Mouse (Mus musculus) midbrain, postnatal 0 days (tissue): ENCODE results near the gene Rabac1. TPM values are rescaled to one million over a fixed set of nuclear protein-coding genes. Genes with fewer than 3 reads are reported as not detected.

Experiments used
- ATAC-seq: fragments of 200-750 bp; cut with Nextera tagmentation; 2 replicates; pipeline ENCODE4 v1.8.0; 2017; ENCODE audit warnings: moderate number of reproducible peaks, mild to moderate bottlenecking, moderate TSS enrichment, moderate library complexity; ENCODE audit not compliant: low FRiP score
- DNase-seq: peaks from one replicate; pipeline ENCODE4 v3.0.0-alpha.2; 2015; ENCODE audit warnings: low spot score
- H3K27ac ChIP-seq: fragments of 300-500 bp; sonication (generic); 2 replicates; pipeline ENCODE4 v1.5.1; 2014; ENCODE audit warnings: low read depth, mild to moderate bottlenecking, low read length, mixed read lengths
- H3K27me3 ChIP-seq: fragments of 300-500 bp; sonication (generic); 2 replicates; pipeline ENCODE4 v1.6.1; 2014; ENCODE audit warnings: low read length, control low read depth, mixed read lengths; ENCODE audit not compliant: insufficient read depth
- H3K36me3 ChIP-seq: fragments of 300-500 bp; sonication (generic); 2 replicates; pipeline ENCODE4 v1.6.1; 2014; ENCODE audit warnings: low read length, control low read depth, mixed read lengths; ENCODE audit not compliant: insufficient read depth
- H3K4me1 ChIP-seq: fragments of 300-500 bp; sonication (generic); 2 replicates; pipeline ENCODE4 v1.6.1; 2014; ENCODE audit warnings: mild to moderate bottlenecking, control low read depth, antibody characterized with exemption, low read length, mixed read lengths; ENCODE audit not compliant: insufficient read depth
- H3K4me2 ChIP-seq: fragments of 300-500 bp; sonication (generic); 2 replicates; pipeline ENCODE4 v1.6.1; 2014; ENCODE audit warnings: low read depth, mild to moderate bottlenecking, low read length, mixed read lengths; ENCODE audit not compliant: poor library complexity, severe bottlenecking
- H3K4me3 ChIP-seq: fragments of 300-500 bp; sonication (generic); 2 replicates; pipeline ENCODE4 v1.5.1; 2014; ENCODE audit warnings: low read depth, mild to moderate bottlenecking, low read length, moderate library complexity
- H3K9ac ChIP-seq: fragments of 300-500 bp; sonication (generic); replicated peaks from 2 replicates; pipeline ENCODE4 v1.6.1; 2014; ENCODE audit warnings: mild to moderate bottlenecking, low read length, moderate library complexity, mixed read lengths; ENCODE audit not compliant: poor library complexity, severe bottlenecking
- H3K9me3 ChIP-seq: fragments of 300-500 bp; sonication (generic); 2 replicates; pipeline ENCODE4 v1.6.1; 2016; ENCODE audit warnings: low read length, control low read depth
- CTCF ChIP-seq: IDR thresholded peaks from 2 replicates; pipeline ENCODE4 v1.5.1; 2016; ENCODE audit warnings: antibody characterized with exemption, mild to moderate bottlenecking
- WGBS: fragments of 180-500 bp; shearing (Covaris S2); extraction: QIAGEN DNeasy Blood & Tissue Kit; methylation state at CpG from one replicate; pipeline ENCODE4 v1.1.7; 2014; 5-methylcytosine and 5-hydroxymethylcytosine counted together
- polyA plus RNA-seq: library from polyadenylated mRNA; unstranded; fragments of >200 nt; fragmentation: Nextera tagmentation; extraction: Ambion mirVana; gene quantifications from 2 replicates; pipeline ENCODE4 v1.2.1, GENCODE M21; 2015
- total RNA-seq: library from RNA; depleted of rRNA; stranded (reverse); fragments of >200 nt; gene quantifications from 2 replicates; pipeline ENCODE4 v1.2.3, GENCODE M21; 2014

Rabac1 gene
- total and polyA plus RNA-seq, 2 experiments from 2014 or later = 466 to 704 TPM

DNA sequence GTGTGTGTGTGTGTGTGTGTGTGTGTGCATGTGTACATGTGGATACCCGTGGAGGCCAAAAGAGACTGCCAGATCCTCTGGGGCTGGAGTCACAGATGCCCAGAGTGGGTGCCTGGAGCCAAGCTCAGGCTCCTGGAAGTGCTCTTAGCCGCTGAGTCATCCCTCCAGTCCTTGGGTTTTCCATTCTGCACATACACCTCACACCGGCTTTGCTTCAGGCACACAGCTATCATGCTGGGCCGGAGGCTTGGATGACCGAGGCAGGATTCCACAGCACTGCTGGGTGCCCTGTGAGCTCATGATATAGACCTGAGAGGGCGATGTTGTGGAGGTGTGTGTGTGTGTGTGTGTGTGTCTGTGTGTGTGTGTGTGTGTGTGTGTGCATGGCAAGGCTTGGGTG lies 4.1 kb downstream of the Rabac1 start:
- Histone ChIP-seq H3K9ac (no peak overlapping the region), H3K4me1 (0 out of 2 replicates have a peak, but pooled peaks cover 2% of the 10 kb centered on the region), H3K27ac (no peak overlapping the region), H3K4me3 (no peak overlapping the region), H3K27me3 (no peaks in the 10 kb centered on the region), H3K9me3 (no peaks in the 10 kb centered on the region), H3K36me3 (peaks cover 11% of the 10 kb centered on the region; the same call in 1 of the 2 replicates), H3K4me2 (no peak overlapping the region)
- DNase-seq (no peak), ATAC-seq (no peak)
- 83% methylated on average over 6 of the region's 6 CpGs for WGBS
- TF ChIP-seq CTCF = no peak

DNA sequence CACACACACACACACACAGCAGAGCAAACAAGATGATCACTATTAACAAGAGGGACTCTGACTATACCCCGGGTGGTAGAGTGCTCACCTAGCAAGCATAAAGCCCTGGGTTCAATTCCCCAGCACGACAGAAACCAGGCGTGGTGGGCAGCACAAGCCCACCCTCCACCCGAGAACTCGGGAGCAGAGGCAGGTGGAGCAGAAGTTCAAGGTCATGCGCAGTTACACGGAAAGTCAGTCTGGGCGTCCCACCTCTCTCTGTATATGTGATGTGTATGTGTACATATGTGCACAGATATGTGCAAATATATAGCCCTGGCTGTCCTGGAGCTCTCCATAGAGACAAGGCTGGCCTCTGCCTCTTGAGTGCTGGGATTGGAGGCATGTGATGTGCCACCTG lies 4.6 kb downstream of the Rabac1 start:
- Histone ChIP-seq H3K9me3 (no peaks in the 10 kb centered on the region), H3K27me3 (no peaks in the 10 kb centered on the region), H3K9ac (no peak overlapping the region), H3K4me3 (no peak overlapping the region), H3K27ac (no peak overlapping the region), H3K4me2 (no peak overlapping the region), H3K4me1 (0 out of 2 replicates have a peak, but pooled peaks cover 2% of the 10 kb centered on the region), H3K36me3 (peaks cover 11% of the 10 kb centered on the region; the same call in 1 of the 2 replicates)
- WGBS = 87% methylated on average over 8 of the region's 8 CpGs
- ATAC-seq = no peak
- no peak for TF ChIP-seq CTCF
- DNase-seq = no peak

DNA sequence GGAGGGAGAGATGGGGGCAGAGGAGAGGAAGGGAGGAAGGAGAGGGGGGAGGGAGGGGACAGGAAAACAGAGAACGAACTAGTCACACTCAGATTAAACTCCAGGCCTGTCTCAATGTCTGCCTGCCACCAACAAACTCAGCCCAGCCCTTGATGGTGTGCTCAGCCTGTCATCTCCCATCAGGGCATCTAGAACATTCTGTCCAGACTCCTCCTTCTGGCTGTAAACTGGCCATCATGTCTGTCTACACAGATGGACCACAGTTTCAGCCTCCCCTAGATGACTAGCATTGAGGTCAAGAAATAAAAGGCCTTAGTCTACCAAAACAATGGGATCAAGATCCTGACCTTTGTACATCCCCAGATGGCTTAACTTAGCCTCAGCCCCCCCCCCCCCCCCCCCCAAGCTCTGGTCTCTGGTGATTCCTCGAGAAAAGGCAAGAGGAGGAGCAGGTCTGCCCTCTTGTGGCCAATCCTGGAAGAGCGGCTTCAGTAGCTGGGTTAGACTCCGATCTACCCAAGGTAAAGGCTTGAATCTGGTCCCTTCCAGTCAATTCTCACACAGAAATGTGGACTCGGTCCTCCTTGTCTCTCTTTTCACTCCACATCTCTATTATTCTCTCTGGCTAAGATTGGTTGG lies 7.5 kb downstream of the Rabac1 start:
- H3K27me3 ChIP-seq = no peaks in the 10 kb centered on the region
- TF ChIP-seq CTCF = peak; percentile 82
- 15% methylated on average over 5 of the region's 5 CpGs for whole genome bisulfite sequencing
- no peaks in the 10 kb centered on the region for H3K9me3 ChIP-seq
- H3K27ac ChIP-seq = no peak overlapping the region
- peaks cover 8% of the 10 kb centered on the region; the same call in 1 of the 2 replicates for H3K36me3 ChIP-seq
- no peak overlapping the region for H3K4me3 ChIP-seq
- H3K4me1 ChIP-seq = no peaks in the 10 kb centered on the region
- ATAC-seq (no peak), DNase-seq (peak; percentile 84)
- no peak overlapping the region for H3K4me2 ChIP-seq
- no peak overlapping the region for H3K9ac ChIP-seq

DNA sequence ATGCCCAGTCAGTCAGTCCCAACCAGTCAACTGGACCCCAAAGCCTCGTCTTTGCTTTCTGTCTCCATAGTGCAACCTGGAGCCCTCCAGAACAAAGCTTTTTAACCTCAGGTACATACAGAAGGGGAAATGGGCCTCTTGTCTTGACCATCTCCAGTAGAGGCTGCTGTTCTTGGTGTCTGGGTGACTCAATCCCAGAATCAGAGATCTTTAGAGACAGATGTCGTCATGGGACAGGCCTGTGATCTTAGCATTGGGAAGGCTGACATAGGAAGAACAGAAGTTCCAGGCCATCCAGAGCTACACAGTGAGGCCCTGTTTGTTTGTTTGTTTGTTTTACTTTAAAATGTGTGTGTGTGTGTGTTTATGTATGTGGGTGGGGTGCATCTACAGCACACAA lies 8.3 kb downstream of the Rabac1 start:
- 86% methylated on average over 2 of the region's 2 CpGs for WGBS
- no peaks in the 10 kb centered on the region for H3K4me1 ChIP-seq
- no peak for ATAC-seq

DNA sequence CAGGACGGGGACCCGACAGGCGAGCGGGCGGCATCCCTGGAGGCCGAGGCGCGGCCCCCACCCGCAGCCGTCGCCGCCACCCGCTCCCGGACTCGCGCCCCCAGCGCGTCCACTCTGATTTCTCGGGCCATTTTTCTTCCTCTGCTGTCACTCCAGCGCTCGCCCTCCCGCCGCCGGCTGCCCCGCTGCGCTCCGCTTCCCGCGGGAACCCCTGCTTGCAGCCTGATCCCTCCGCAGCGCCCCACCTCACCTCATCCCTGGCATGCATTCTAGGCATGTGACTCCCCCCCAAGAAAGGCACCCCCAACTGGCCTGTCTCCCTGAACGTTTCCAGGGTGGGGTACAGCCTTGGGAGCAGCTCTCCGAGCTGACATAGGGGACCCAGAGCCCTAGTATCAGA lies 17.3 kb downstream of the Rabac1 start:
- ATAC-seq = no peak
- TF ChIP-seq CTCF = no peak
- WGBS = 4% methylated on average over 18 of the region's 33 CpGs

More for the DNA sequence above, 8.3 kb downstream of the Rabac1 start:
- TF ChIP-seq CTCF = no peak
- Histone ChIP-seq H3K36me3 (0 out of 2 replicates have a peak, but pooled peaks cover 3% of the 10 kb centered on the region), H3K27me3 (no peaks in the 10 kb centered on the region), H3K4me2 (no peak overlapping the region), H3K27ac (no peak overlapping the region), H3K9ac (no peak overlapping the region), H3K4me3 (no peak overlapping the region), H3K9me3 (no peaks in the 10 kb centered on the region)
- no peak for DNase-seq

DNA sequence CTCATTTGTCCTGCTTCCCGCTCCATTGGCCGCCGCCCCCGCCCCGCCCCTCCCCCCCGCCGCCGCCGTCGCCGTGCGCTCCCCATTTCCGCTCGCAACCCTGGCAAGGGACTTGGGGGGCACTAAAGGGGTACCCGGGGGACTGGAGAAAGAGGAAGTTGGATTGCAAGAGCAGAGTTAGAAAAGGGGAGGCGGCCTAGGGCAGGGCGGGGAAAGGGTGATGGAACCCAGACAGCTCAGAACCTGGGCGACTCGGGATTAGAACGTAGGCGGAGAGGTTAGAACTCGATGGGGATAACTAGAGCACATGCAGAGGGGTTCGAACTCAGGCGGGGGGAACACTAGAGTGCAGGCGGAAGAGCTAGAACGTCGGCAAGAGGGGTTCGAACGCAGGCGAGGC lies 18.1 kb downstream of the Rabac1 start:
- peak overlapping the region; percentile 52 for H3K4me2 ChIP-seq
- ATAC-seq (no peak), DNase-seq (no peak)
- H3K9ac ChIP-seq = peak overlapping the region; percentile 44; the same call in 1 of the 2 replicates
- H3K36me3 ChIP-seq = no peaks in the 10 kb centered on the region
- peaks cover 3% of the 10 kb centered on the region for H3K4me1 ChIP-seq
- H3K27ac ChIP-seq = no peak overlapping the region
- no peaks in the 10 kb centered on the region for H3K9me3 ChIP-seq
- TF ChIP-seq CTCF = no peak
- peak overlapping the region; percentile 27 for H3K4me3 ChIP-seq
- peaks cover 44% of the 10 kb centered on the region for H3K27me3 ChIP-seq
- 3% methylated on average over 29 of the region's 30 CpGs for WGBS

More for the DNA sequence above, 17.3 kb downstream of the Rabac1 start:
- peaks cover 3% of the 10 kb centered on the region for H3K4me1 ChIP-seq
- H3K4me3 ChIP-seq = peak overlapping the region; percentile 27; the same call in 1 of the 2 replicates
- peak overlapping the region; percentile 44; the same call in 1 of the 2 replicates for H3K9ac ChIP-seq
- no peak overlapping the region for H3K27ac ChIP-seq
- no peaks in the 10 kb centered on the region for H3K36me3 ChIP-seq
- H3K9me3 ChIP-seq = no peaks in the 10 kb centered on the region
- no peak for DNase-seq
- H3K27me3 ChIP-seq = peaks cover 37% of the 10 kb centered on the region
- peak overlapping the region; percentile 52 for H3K4me2 ChIP-seq
